Mouse (Mus musculus) bone marrow macrophage, adult 2 months (primary cell): ENCODE data around the gene Hist1h4d.

ENCODE experiments used
- CTCF ChIP-seq: IDR thresholded peaks from 2 replicates; pipeline ENCODE4 v1.5.1; 2012; ENCODE audit warnings: low read depth, mild to moderate bottlenecking, low read length, moderate library complexity
- POLR2A ChIP-seq: IDR thresholded peaks from 2 replicates; pipeline ENCODE4 v1.6.1; 2012; ENCODE audit warnings: mild to moderate bottlenecking, low read depth, low read length, borderline replicate concordance

DNA sequence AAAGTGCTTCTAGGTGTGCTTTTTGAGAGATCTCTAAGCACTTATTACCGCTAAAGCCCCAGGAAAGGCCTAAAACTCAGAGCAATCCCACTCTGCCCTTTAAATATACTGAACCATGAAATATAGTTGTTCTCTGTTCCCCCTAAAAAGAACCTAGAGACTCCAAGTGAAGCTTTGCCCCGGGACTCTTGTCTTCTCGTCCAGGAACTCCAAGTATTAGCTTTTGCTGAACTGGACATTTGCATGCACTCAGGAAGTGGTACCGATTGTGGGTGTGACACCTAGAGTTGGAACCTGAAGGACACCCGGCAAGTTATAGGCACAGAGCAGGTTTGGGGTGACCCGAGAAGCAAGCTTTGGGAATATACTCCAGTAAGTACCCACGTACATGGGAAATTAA lies 9.8 kb downstream of the Hist1h4d start:
- TF ChIP-seq POLR2A (no peak), CTCF (no peak)
